Mouse (Mus musculus): ENCODE results near the gene Mapk8ip3.

DNA sequence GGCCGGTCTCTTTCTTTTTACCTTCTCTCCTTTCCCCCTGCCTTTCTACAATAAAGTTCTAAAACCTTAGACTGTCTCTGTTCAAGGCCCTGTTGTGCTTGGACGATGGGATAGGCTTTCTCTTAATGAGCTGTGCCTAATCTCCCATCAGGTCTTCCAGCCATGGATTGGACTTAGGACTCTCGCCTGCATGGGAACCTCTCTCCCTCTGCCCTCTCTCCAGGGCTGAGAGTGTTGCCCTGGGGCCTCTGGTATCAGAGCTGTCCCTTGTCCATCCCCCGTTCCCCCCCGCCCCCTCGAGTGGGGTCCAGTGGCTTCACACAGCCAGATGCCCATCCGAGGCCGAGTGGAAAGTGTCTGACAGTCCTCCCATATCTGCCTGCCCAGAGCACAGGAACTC is 61.8 kb downstream of the Mapk8ip3 start:
- TF ChIP-seq CTCF (IDR thresholded peaks at IDR 0.05) (no peak), POLR2A (IDR thresholded peaks at IDR 0.05; ENCODE audit: insufficient read depth, low read depth, low read length) (no peak)

Data from heart, adult 2 months (tissue).